In genomic region chr2:154670106-154670505, GRCm38 (mm10) we compare ENCODE assay signal across 27 mouse cellular contexts. TPM values are rescaled to one million over a fixed set of nuclear protein-coding genes. Genes with fewer than 3 reads are reported as not detected.
A peak's percentile ranks its signal among the peaks of the same experiment; 100 is the strongest.
DNase-seq lines count a peak whose midpoint lies in the region; ATAC-seq and TF ChIP-seq lines count a peak whose summit lies in the region.
"Had no signal": no experiment of that assay in that cellular context is flagged by ENCODE, and none has a peak within 500 bp of the region (broad histone marks: within the 10 kb centered on the region; RNA-seq: fewer than 3 reads in every experiment).

No protein-coding gene starts in this region.

- 58% methylated on average over 4 of the region's 4 CpGs for WGBS in forebrain, postnatal 0 days
- WGBS in forebrain, embryonic 12.5 days: 83% methylated on average over 4 of the region's 4 CpGs

- no peak overlapping the region for H3K4me3 ChIP-seq in forebrain, postnatal 0 days (ENCODE audit: low read depth, low read length)
- H3K4me3 ChIP-seq in forebrain, embryonic 12.5 days (replicated peaks): no peak overlapping the region
- H3K4me3 ChIP-seq: hindbrain, embryonic 12.5 days; kidney, embryonic 15.5 days; megakaryocyte, embryonic 14.5 days; midbrain, embryonic 15.5 days; myocyte had no signal

- intact Hi-C loops in left cerebral cortex, postnatal 36 days (cut with DNase I): no loop called here
- intact Hi-C loops in left cerebral cortex, postnatal 14 days (cut with DNase I): no loop called here

- H3K9ac ChIP-seq in forebrain, postnatal 0 days: no peak overlapping the region
- no peak overlapping the region for H3K9ac ChIP-seq in forebrain, embryonic 12.5 days
- H3K9ac ChIP-seq: hindbrain, embryonic 12.5 days; kidney, embryonic 15.5 days; liver, postnatal 0 days; midbrain, embryonic 15.5 days had no signal

- no peaks in the 10 kb centered on the region for H3K27me3 ChIP-seq in forebrain, postnatal 0 days (ENCODE audit: insufficient read depth, low read length)
- no peaks in the 10 kb centered on the region for H3K27me3 ChIP-seq in forebrain, embryonic 12.5 days
- H3K27me3 ChIP-seq: hindbrain, embryonic 12.5 days; kidney, embryonic 15.5 days; megakaryocyte, embryonic 14.5 days; midbrain, embryonic 15.5 days had no signal

- peak; percentile 51; the same call in 1 of the 2 replicates for ATAC-seq in forebrain, postnatal 0 days
- no peak for ATAC-seq in forebrain, embryonic 12.5 days (ENCODE audit: low FRiP score)
- ATAC-seq: activated CD4-positive, CD25-positive, alpha-beta regulatory T cell, adult 4 months; liver, postnatal 0 days; midbrain, embryonic 15.5 days had no signal

- H3K36me3 ChIP-seq in forebrain, postnatal 0 days (ENCODE audit: insufficient read depth): peaks cover 3% of the 10 kb centered on the region; the same call in 1 of the 2 replicates
- 0 out of 2 replicates have a peak, but pooled peaks cover 11% of the 10 kb centered on the region for H3K36me3 ChIP-seq in forebrain, embryonic 12.5 days (replicated peaks)
- H3K36me3 ChIP-seq: midbrain, embryonic 15.5 days had no signal

- H3K9me3 ChIP-seq in forebrain, postnatal 0 days (ENCODE audit: low read length): no peaks in the 10 kb centered on the region
- H3K9me3 ChIP-seq in forebrain, embryonic 12.5 days: no peaks in the 10 kb centered on the region
- H3K9me3 ChIP-seq: G1E; hindbrain, embryonic 12.5 days; kidney, embryonic 15.5 days; megakaryocyte, embryonic 14.5 days; midbrain, embryonic 15.5 days had no signal

- no peak for TF ChIP-seq CTCF in forebrain, postnatal 0 days (IDR thresholded peaks at IDR 0.05; ENCODE audit: low read depth)

- DNase-seq in forebrain, postnatal 0 days: peak; percentile 35
- peak; percentile 28 to 42 for DNase-seq in left cerebral cortex, postnatal 36 days (ENCODE audit: low spot score in 2 of 2)
- DNase-seq in left cerebral cortex, postnatal 14 days (ENCODE audit: low spot score in 2 of 2): no peak
- DNase-seq in layer of hippocampus, adult 8-10 months (ENCODE audit: low spot score in 2 of 2): peak; percentile 71 to 77
- peak; percentile 67 for DNase-seq in telencephalon, adult 2 months (ENCODE audit: low read depth, low spot score)
- DNase-seq in lung, postnatal 4 days: no peak
- DNase-seq: adrenal gland, postnatal 10 days; gastrocnemius, postnatal 25 days; heart, postnatal 10 days; kidney, postnatal 4 days; liver, postnatal 0 days; lung, postnatal 10 days; right cerebral cortex, postnatal 4 days; thymus, postnatal 25 days had no signal

- H3K4me2 ChIP-seq in forebrain, postnatal 0 days (ENCODE audit: low read depth): no peak overlapping the region
- no peak overlapping the region for H3K4me2 ChIP-seq in forebrain, embryonic 12.5 days
- H3K4me2 ChIP-seq: hindbrain, embryonic 12.5 days; kidney, embryonic 15.5 days; midbrain, embryonic 15.5 days had no signal

- H3K4me1 ChIP-seq in forebrain, postnatal 0 days (ENCODE audit: insufficient read depth): peaks cover 4% of the 10 kb centered on the region; the same call in 1 of the 2 replicates
- no peaks in the 10 kb centered on the region for H3K4me1 ChIP-seq in forebrain, embryonic 12.5 days
- H3K4me1 ChIP-seq: midbrain, embryonic 15.5 days had no signal

- H3K27ac ChIP-seq in forebrain, postnatal 0 days (ENCODE audit: low read depth, low read length): no peak overlapping the region
- H3K27ac ChIP-seq in forebrain, embryonic 12.5 days: no peak overlapping the region
- H3K27ac ChIP-seq: hindbrain, embryonic 12.5 days; kidney, embryonic 15.5 days; midbrain, embryonic 15.5 days; stomach, postnatal 0 days had no signal

RNA-seq across cellular contexts. Expression of gene Chmp4b, which starts 18.6 kb away (rescaled TPM):
- total RNA-seq in forebrain, postnatal 0 days (2014; rRNA removed): 176 and 191 TPM in 2 replicates
- 28.9 and 29.4 TPM in 2 replicates for polyA plus RNA-seq in forebrain, postnatal 0 days (2015; fragmentation: Nextera tagmentation; extraction: Ambion mirVana)
- 20.9 and 21.8 TPM in 2 replicates for polyA plus RNA-seq in forebrain, embryonic 12.5 days (2016; fragmentation: Nextera tagmentation; extraction: Ambion mirVana)
- total RNA-seq in left cerebral cortex, postnatal 36 days (2021): 100 to 1,000 TPM; 202 to 234 TPM
- total RNA-seq in left cerebral cortex, postnatal 14 days (2021): 100 to 1,000 TPM; 207 to 208 TPM
- total RNA-seq in layer of hippocampus, adult 8-10 months (2022): 100 to 1,000 TPM; 206 to 234 (median 209) TPM

RNA-seq across cellular contexts. Expression of gene 4930519P11Rik, which starts 56.9 kb away (rescaled TPM):
- total RNA-seq in forebrain, postnatal 0 days (2014; rRNA removed): 1.1 TPM in 1 of 2 replicates, not detected in the other
- polyA plus RNA-seq in forebrain, postnatal 0 days (2015; fragmentation: Nextera tagmentation; extraction: Ambion mirVana): 0.64 TPM in 1 of 2 replicates, not detected in the other
- not detected in 2 replicates for polyA plus RNA-seq in forebrain, embryonic 12.5 days (2016; fragmentation: Nextera tagmentation; extraction: Ambion mirVana)
- total RNA-seq in left cerebral cortex, postnatal 36 days (2021): not detected
- not detected for total RNA-seq in left cerebral cortex, postnatal 14 days (2021)
- total RNA-seq in layer of hippocampus, adult 8-10 months (2022): not detected
- total RNA-seq: adrenal gland, postnatal 10 days; G1E; gastrocnemius, postnatal 25 days; heart, postnatal 10 days; left cerebral cortex, postnatal 25 days; liver, adult 2 months had no signal
- polyA plus RNA-seq: activated CD4-positive, CD25-positive, alpha-beta regulatory T cell, adult 4 months; embryonic facial prominence, embryonic 14.5 days; hindbrain, embryonic 12.5 days; intestine, embryonic 14.5 days; kidney, embryonic 15.5 days had no signal

RNA-seq across cellular contexts. Expression of gene Zfp341, which starts 57.0 kb away (rescaled TPM):
- total RNA-seq in forebrain, postnatal 0 days (2014; rRNA removed): 8.8 and 10.2 TPM in 2 replicates
- 1.3 and 1.4 TPM in 2 replicates for polyA plus RNA-seq in forebrain, postnatal 0 days (2015; fragmentation: Nextera tagmentation; extraction: Ambion mirVana)
- 1.2 and 1.4 TPM in 2 replicates for polyA plus RNA-seq in forebrain, embryonic 12.5 days (2016; fragmentation: Nextera tagmentation; extraction: Ambion mirVana)
- total RNA-seq in left cerebral cortex, postnatal 36 days (2021): 10 to 100 TPM; 11.8 to 12.9 TPM
- total RNA-seq in left cerebral cortex, postnatal 14 days (2021): 10 to 100 TPM; 13.3 to 14.2 TPM
- 10 to 100 TPM in 1 of 4 experiments, 1 to 10 TPM in 3; 8.6 to 10.8 (median 9.3) TPM for total RNA-seq in layer of hippocampus, adult 8-10 months (2022)

Comparison
In these comparisons a context has a peak if more than half of its experiments do, and no peak if none do; other contexts are left out.
1. DNase-seq: peak in forebrain, postnatal 0 days (single experiment), left cerebral cortex, postnatal 36 days (2 of 2), layer of hippocampus, adult 8-10 months (2 of 2) and telencephalon, adult 2 months (single experiment); none in left cerebral cortex, postnatal 14 days (0 of 2) and lung, postnatal 4 days (0 of 2).